Mouse (Mus musculus) heart, adult 2 months (tissue): ENCODE data around the gene Slc26a8. TPM values are rescaled to one million over a fixed set of nuclear protein-coding genes. Genes with fewer than 3 reads are reported as not detected.

Source experiments
- DNase-seq, 2 experiments: peaks; one replicate each; pipeline ENCODE4 v3.0.0; 2021
- H3K27ac ChIP-seq: fragments of 200-600 bp; 2 replicates; pipeline ENCODE4 v1.8.1; 2022
- H3K27me3 ChIP-seq: fragments of 200-500 bp; 2 replicates; pipeline ENCODE4 v1.6.1; 2012; ENCODE audit warnings: mild to moderate bottlenecking, low read length, inconsistent platforms, mixed read lengths; ENCODE audit not compliant: control insufficient read depth, insufficient read depth
- H3K36me3 ChIP-seq: fragments of 200-500 bp; 2 replicates; pipeline ENCODE4 v1.6.1; 2012; ENCODE audit warnings: low read length, inconsistent platforms; ENCODE audit not compliant: control insufficient read depth, insufficient read depth
- H3K4me1 ChIP-seq: fragments of 200-500 bp; 2 replicates; pipeline ENCODE4 v1.6.1; 2011; ENCODE audit warnings: low read length; ENCODE audit not compliant: control insufficient read depth, insufficient read depth
- H3K4me3 ChIP-seq: fragments of 200-600 bp; 2 replicates; pipeline ENCODE4 v1.8.1; 2022
- H3K79me2 ChIP-seq: fragments of 200-500 bp; replicated peaks from 2 replicates; pipeline ENCODE4 v1.6.1; 2012; ENCODE audit warnings: mild to moderate bottlenecking, inconsistent platforms, low read length, moderate library complexity, mixed read lengths; ENCODE audit not compliant: control insufficient read depth, insufficient read depth
- H3K9ac ChIP-seq: fragments of 200-500 bp; 2 replicates; pipeline ENCODE4 v1.6.1; 2012; ENCODE audit warnings: low read depth, mild to moderate bottlenecking, control low read depth, inconsistent platforms, low read length, mixed read lengths
- CTCF ChIP-seq: fragments of 200-600 bp; IDR thresholded peaks from 2 replicates; pipeline ENCODE4 v1.8.1; 2022; ENCODE audit warnings: antibody characterized with exemption, mild to moderate bottlenecking, moderate library complexity
- EP300 ChIP-seq: fragments of 200-500 bp; IDR thresholded peaks from 2 replicates; pipeline ENCODE4 v1.6.1; 2011; ENCODE audit warnings: low read depth, low read length, control low read depth; ENCODE audit not compliant: insufficient read depth
- POLR2A ChIP-seq: fragments of 200-500 bp; IDR thresholded peaks from 2 replicates; pipeline ENCODE4 v1.6.1; 2011; ENCODE audit warnings: mild to moderate bottlenecking, low read depth, low read length, control low read depth; ENCODE audit not compliant: insufficient read depth
- WGBS: fragments of 180-500 bp; shearing (Covaris S2); methylation state at CpG from one replicate; pipeline ENCODE4 v1.1.7; 2018; 5-methylcytosine and 5-hydroxymethylcytosine counted together
- intact Hi-C: fragments of 180-260 bp; cut with DNase I; formaldehyde crosslinking; loops from one replicate; pipeline ENCODE4 v1.15.1; 2025
- polyA plus RNA-seq: library from polyadenylated mRNA; depleted of rRNA; stranded (reverse); fragments of >200 nt; gene quantifications from 2 replicates; pipeline ENCODE4 v1.2.3, GENCODE M21; 2012
- total RNA-seq, 2 experiments: library from RNA; stranded (reverse); gene quantifications; 2 replicates each; pipeline ENCODE4 v1.2.3; 2021

Slc26a8 gene
- total and polyA plus RNA-seq, 3 experiments = 0.26 to 1.3 (median 0.70) TPM

GRCm38 (mm10) chr17:28725783-28726182, 35.8 kb upstream of the Slc26a8 start, which contains the start of gene AC170998.1:
Gene AC170998.1, plus strand, starts transcription at chr17:28726083.
- Histone ChIP-seq H3K4me3 (no peak within 1 kb of the TSS), H3K79me2 (no peaks in the 10 kb centered on the region; the same call in none of the 2 replicates), H3K27ac (no peak within 1 kb of the TSS), H3K36me3 (peaks cover 7% of the 10 kb centered on the region), H3K27me3 (no peaks in the 10 kb centered on the region), H3K4me1 (no peaks in the 10 kb centered on the region; the same call in 1 of the 2 replicates), H3K9ac (no peak within 1 kb of the TSS)
- intact Hi-C loops = no loop called here
- TF ChIP-seq POLR2A = no peak
- no peak for TF ChIP-seq CTCF
- no peak for TF ChIP-seq EP300
- WGBS = 90% methylated on average over 4 of the region's 4 CpGs
- no peak for DNase-seq

DNA sequence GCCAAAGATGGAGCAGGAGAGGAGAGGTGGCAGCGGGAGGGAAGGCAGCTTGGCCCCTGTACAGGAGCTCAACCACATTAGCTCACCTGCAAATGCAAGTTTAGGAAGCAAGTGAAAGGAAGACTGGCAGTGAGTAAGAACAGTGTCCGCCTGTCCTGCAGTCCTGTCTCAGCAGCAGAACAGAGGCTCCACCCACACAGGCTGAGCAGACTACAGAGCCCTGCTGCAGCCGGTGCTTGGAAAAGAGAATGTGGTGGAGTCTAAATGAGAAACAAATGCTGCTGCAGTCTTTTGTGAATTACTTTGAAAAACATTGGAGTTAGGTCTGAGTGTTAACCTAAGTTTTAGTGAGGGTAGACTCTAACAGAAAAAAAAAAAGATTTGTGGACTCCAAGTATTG, 27.5 kb upstream of the Slc26a8 start:
- no peak overlapping the region for H3K9ac ChIP-seq
- H3K36me3 ChIP-seq = peaks cover 23% of the 10 kb centered on the region
- H3K79me2 ChIP-seq = no peaks in the 10 kb centered on the region; the same call in 1 of the 2 replicates
- H3K27ac ChIP-seq = no peak overlapping the region
- TF ChIP-seq CTCF = no peak
- TF ChIP-seq POLR2A = no peak
- TF ChIP-seq EP300 = no peak
- no peak overlapping the region for H3K4me3 ChIP-seq
- DNase-seq = no peak
- intact Hi-C loops = no loop called here
- WGBS = 72% methylated on average over 3 of the region's 3 CpGs
- H3K27me3 ChIP-seq = no peaks in the 10 kb centered on the region
- H3K4me1 ChIP-seq = peaks cover 10% of the 10 kb centered on the region

- H3K4me3 ChIP-seq = no peak overlapping the region
- H3K9ac ChIP-seq = no peak overlapping the region
- intact Hi-C loops = no loop called here
- H3K27ac ChIP-seq = no peak overlapping the region
- H3K79me2 ChIP-seq = no peaks in the 10 kb centered on the region; the same call in 1 of the 2 replicates
- no peaks in the 10 kb centered on the region for H3K27me3 ChIP-seq
- TF ChIP-seq CTCF = no peak
- no peak for TF ChIP-seq EP300
- TF ChIP-seq POLR2A = no peak
- peaks cover 17% of the 10 kb centered on the region for H3K36me3 ChIP-seq
- no peak for DNase-seq
- 59% methylated on average over 7 of the region's 7 CpGs for WGBS
- H3K4me1 ChIP-seq = peaks cover 18% of the 10 kb centered on the region
Measured at GRCm38 (mm10) chr17:28715832-28716548, 26.0 kb upstream of the Slc26a8 start.

GRCm38 (mm10) chr17:28714006-28714405, 24.0 kb upstream of the Slc26a8 start:
- Histone ChIP-seq H3K4me3 (no peak overlapping the region), H3K36me3 (peaks cover 10% of the 10 kb centered on the region)
- WGBS = 98% methylated on average over 3 of the region's 3 CpGs

GRCm38 (mm10) chr17:28712305-28712704, 22.3 kb upstream of the Slc26a8 start:
- Histone ChIP-seq H3K27ac (no peak overlapping the region), H3K9ac (no peak overlapping the region), H3K4me1 (peaks cover 22% of the 10 kb centered on the region), H3K79me2 (peaks cover 11% of the 10 kb centered on the region), H3K36me3 (peaks cover 17% of the 10 kb centered on the region), H3K27me3 (no peaks in the 10 kb centered on the region), H3K4me3 (0 out of 2 replicates have a peak overlapping the region, but pooled peaks have one; percentile 6)
- no peak for TF ChIP-seq EP300
- no peak for TF ChIP-seq CTCF
- TF ChIP-seq POLR2A = no peak
- intact Hi-C loops = no loop called here
- no peak for DNase-seq
- WGBS = 14% methylated on average over 6 of the region's 6 CpGs

More at GRCm38 (mm10) chr17:28714006-28714405, 24.0 kb upstream of the Slc26a8 start:
- Histone ChIP-seq H3K4me1 (peaks cover 17% of the 10 kb centered on the region), H3K79me2 (peaks cover 10% of the 10 kb centered on the region), H3K27me3 (no peaks in the 10 kb centered on the region), H3K27ac (no peak overlapping the region), H3K9ac (no peak overlapping the region)
- intact Hi-C loops = no loop called here
- DNase-seq = no peak
- TF ChIP-seq EP300 = no peak
- peak; percentile 43 for TF ChIP-seq CTCF

DNA sequence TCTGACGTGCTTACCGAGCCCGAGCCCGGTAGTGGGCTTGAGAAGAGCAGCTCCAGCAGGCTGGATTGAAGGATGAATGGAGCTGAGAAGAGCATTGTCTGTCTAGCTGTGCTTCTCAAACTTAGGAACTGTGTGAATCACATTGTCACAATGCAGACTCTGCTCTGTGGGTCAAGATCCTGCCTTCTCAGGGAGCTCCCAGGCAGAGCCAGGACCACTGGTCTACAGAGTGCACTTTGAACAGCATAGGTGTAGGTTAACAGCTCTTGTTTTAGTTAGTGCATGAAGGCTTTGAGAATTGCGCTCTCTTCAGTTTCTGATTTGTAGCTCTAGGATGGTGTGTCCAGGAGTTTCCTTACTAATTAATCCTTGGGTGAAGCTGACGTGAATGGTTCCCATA, 21.2 kb upstream of the Slc26a8 start:
- 85% methylated on average over 6 of the region's 6 CpGs for WGBS
- Histone ChIP-seq H3K4me3 (no peak overlapping the region), H3K27me3 (no peaks in the 10 kb centered on the region), H3K4me1 (peaks cover 26% of the 10 kb centered on the region), H3K9ac (no peak overlapping the region), H3K36me3 (peaks cover 21% of the 10 kb centered on the region), H3K27ac (no peak overlapping the region), H3K79me2 (peaks cover 13% of the 10 kb centered on the region)
- DNase-seq = no peak
- TF ChIP-seq EP300 (no peak), CTCF (no peak), POLR2A (no peak)
- intact Hi-C loops = loop anchor here (2.0 kb wide), 1 partner anchor 18 kb away; no protein-coding TSS in a partner anchor
